Mouse (Mus musculus) CH12.LX (cell line): ENCODE measurements at regions not wholly inside any gene's neighbourhood (a gene's known extent, or its start where the extent isn't known, plus 50 kb on each side); places are given as distances from the start of the nearest gene placed in this dataset.

Source experiments
- DNase-seq: peaks from one replicate; pipeline ENCODE4 v3.0.0-alpha.2; 2013; ENCODE audit errors: extremely low read depth
- H3K27ac ChIP-seq: 2 replicates; pipeline ENCODE4 v1.5.1; 2012; ENCODE audit warnings: low read depth, mild to moderate bottlenecking, control low read depth, moderate library complexity; ENCODE audit not compliant: insufficient read depth
- H3K27me3 ChIP-seq: replicated peaks from 2 replicates; pipeline ENCODE3; 2012; ENCODE audit warnings: inconsistent platforms
- H3K36me3 ChIP-seq, 2 experiments: replicated peaks in 1 of 2; 2 replicates each; pipeline versions ENCODE3 to v1.6.1; 2012; ENCODE audit warnings: inconsistent platforms in 1 of 2, low read length in 1 of 2, mild to moderate bottlenecking in 1 of 2, mixed read lengths in 1 of 2, moderate library complexity in 1 of 2; ENCODE audit not compliant: control insufficient read depth in 1 of 2, insufficient read depth in 1 of 2
- H3K4me1 ChIP-seq, 2 experiments: 2 replicates each; pipeline ENCODE4 v1.6.1; 2012; ENCODE audit warnings: inconsistent platforms in 1 of 2, moderate library complexity in 1 of 2; ENCODE audit not compliant: insufficient read depth in 2 of 2, control insufficient read depth in 1 of 2
- H3K4me2 ChIP-seq: 2 replicates; pipeline ENCODE4 v1.6.1; 2012; ENCODE audit warnings: low read depth, mild to moderate bottlenecking, control low read depth; ENCODE audit not compliant: poor library complexity, insufficient read depth, severe bottlenecking
- H3K4me3 ChIP-seq, 3 experiments: fragments of 150-350 bp in 1 of 3; sonication (generic) in 1 of 3; replicated peaks in 1 of 3; 2 replicates each; pipeline versions ENCODE3 to v1.5.1; 2011 to 2012; ENCODE audit warnings: low read depth in 2 of 3, low read length in 2 of 3, mild to moderate bottlenecking in 2 of 3, moderate library complexity in 2 of 3, control low read depth in 1 of 3, improper control_type of control experiment in 1 of 3, inconsistent platforms in 1 of 3, mixed read lengths in 1 of 3; ENCODE audit not compliant: poor library complexity in 1 of 3
- H3K79me2 ChIP-seq: replicated peaks from 2 replicates; pipeline ENCODE4 v1.6.1; 2012; ENCODE audit warnings: mild to moderate bottlenecking, moderate library complexity; ENCODE audit not compliant: control insufficient read depth, poor library complexity, insufficient read depth, severe bottlenecking; ENCODE audit errors: extremely low read depth
- H3K9ac ChIP-seq: 2 replicates; pipeline ENCODE4 v1.6.1; 2012; ENCODE audit warnings: low read depth, mild to moderate bottlenecking, control low read depth, moderate library complexity; ENCODE audit not compliant: insufficient read depth
- H3K9me3 ChIP-seq: replicated peaks from 2 replicates; pipeline ENCODE3; 2012; ENCODE audit warnings: low read length, inconsistent platforms, mixed read lengths
- CHD1 ChIP-seq: IDR thresholded peaks from 2 replicates; pipeline ENCODE4 v1.6.1; 2012; ENCODE audit warnings: low read depth, low read length, improper control_type of control experiment, inconsistent platforms
- CTCF ChIP-seq, 2 experiments: IDR thresholded peaks in 1 of 2; conservative IDR thresholded peaks in 1 of 2; 2 replicates each; pipeline ENCODE4 v1.5.1; 2011 to 2012; ENCODE audit warnings: low read depth in 2 of 2, low read length in 2 of 2, improper control_type of control experiment in 1 of 2, inconsistent platforms in 1 of 2, mild to moderate bottlenecking in 1 of 2, moderate library complexity in 1 of 2
- E2F4 ChIP-seq: IDR thresholded peaks from 2 replicates; pipeline ENCODE4 v1.6.1; 2011; ENCODE audit warnings: low read depth, low read length, improper control_type of control experiment; ENCODE audit not compliant: insufficient replicate concordance
- ELF1 ChIP-seq: IDR thresholded peaks from 2 replicates; pipeline ENCODE4 v1.6.1; 2014; ENCODE audit warnings: low read depth, mild to moderate bottlenecking, inconsistent platforms, low read length, improper control_type of control experiment
- GABPA ChIP-seq: IDR thresholded peaks from 2 replicates; pipeline ENCODE4 v1.6.1; 2012; ENCODE audit warnings: low read depth, low read length, improper control_type of control experiment, inconsistent platforms; ENCODE audit not compliant: insufficient replicate concordance
- JUN ChIP-seq: IDR thresholded peaks from 2 replicates; pipeline ENCODE4 v1.6.1; 2011; ENCODE audit warnings: low read depth, mild to moderate bottlenecking, low read length, improper control_type of control experiment, moderate library complexity; ENCODE audit not compliant: insufficient read depth
- MAX ChIP-seq: IDR thresholded peaks from 2 replicates; pipeline ENCODE4 v1.6.1; 2011; ENCODE audit warnings: low read length, improper control_type of control experiment
- MEF2A ChIP-seq: IDR thresholded peaks from 2 replicates; pipeline ENCODE4 v1.6.1; 2014; ENCODE audit warnings: low read depth, mild to moderate bottlenecking, inconsistent platforms, low read length, improper control_type of control experiment, borderline replicate concordance
- NELFE ChIP-seq: IDR thresholded peaks from 2 replicates; pipeline ENCODE4 v1.6.1; 2011; ENCODE audit warnings: low read depth, low read length, improper control_type of control experiment
- POLR2AphosphoS2 ChIP-seq: IDR thresholded peaks from 2 replicates; pipeline ENCODE4 v1.6.1; 2011; ENCODE audit warnings: low read depth, low read length, improper control_type of control experiment
- RCOR1 ChIP-seq: conservative IDR thresholded peaks from 2 replicates; pipeline ENCODE4 v1.6.1; 2012; ENCODE audit warnings: low read depth, mild to moderate bottlenecking, inconsistent platforms, low read length, improper control_type of control experiment
- SMC3 ChIP-seq: IDR thresholded peaks from 2 replicates; pipeline ENCODE4 v1.6.1; 2011; ENCODE audit warnings: low read depth, low read length, improper control_type of control experiment
- TCF12 ChIP-seq: IDR thresholded peaks from 2 replicates; pipeline ENCODE4 v1.6.1; 2014; ENCODE audit warnings: low read depth, mild to moderate bottlenecking, inconsistent platforms, low read length, improper control_type of control experiment
- UBTF ChIP-seq: IDR thresholded peaks from 2 replicates; pipeline ENCODE4 v1.6.1; 2012; ENCODE audit warnings: low read depth, mild to moderate bottlenecking, inconsistent platforms, low read length, improper control_type of control experiment, moderate library complexity
- ZKSCAN1 ChIP-seq: IDR thresholded peaks from 2 replicates; pipeline ENCODE4 v1.6.1; 2012; ENCODE audit warnings: low read depth, inconsistent platforms, low read length, improper control_type of control experiment, borderline replicate concordance
- ZMIZ1 ChIP-seq: IDR thresholded peaks from 2 replicates; pipeline ENCODE4 v1.6.1; 2012; ENCODE audit warnings: low read depth, mild to moderate bottlenecking, inconsistent platforms, low read length, improper control_type of control experiment
- ZNF384 ChIP-seq: IDR thresholded peaks from 2 replicates; pipeline ENCODE4 v1.6.1; 2012; ENCODE audit warnings: low read depth, low read length, improper control_type of control experiment, inconsistent platforms
- dilution Hi-C: fragments of 300-500 bp; cut with MboI; formaldehyde crosslinking; loops from 2 replicates; pipeline ENCODE4 v1.14.3; 2020; ENCODE audit warnings: low sequenced_read_pairs; ENCODE audit not compliant: extremely low pct_unique_long_range_greater_than_20kb, extremely low pct_ligation_motif_present
- in situ Hi-C: fragments of 300-500 bp; cut with MboI; formaldehyde crosslinking; loops from 3 replicates; pipeline ENCODE4 v1.14.3; 2019; ENCODE audit warnings: low sequenced_read_pairs, low pct_ligation_motif_present, low pct_unique_long_range_greater_than_20kb, mixed read lengths

DNA sequence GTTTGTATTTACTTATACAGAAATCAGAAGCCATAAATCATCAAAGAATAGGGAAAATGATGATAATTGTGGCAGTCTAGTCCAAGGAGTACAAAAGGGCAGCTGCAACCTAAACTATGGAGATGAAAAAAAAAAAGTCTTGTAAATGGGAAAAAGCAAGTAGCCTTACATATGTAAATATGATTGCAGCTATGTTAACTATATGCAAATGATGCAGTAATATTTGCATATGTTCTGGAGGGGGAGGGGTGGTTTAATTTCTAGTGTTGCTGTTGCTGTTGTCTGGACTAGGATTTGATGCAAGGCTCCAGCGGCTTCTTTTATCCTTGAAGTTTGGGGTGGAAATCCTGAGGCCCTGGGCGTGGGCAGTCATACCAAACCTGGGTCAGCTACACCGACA, 163.0 kb downstream of the Ankrd50 start:
- in situ Hi-C loops (no loop called here), dilution Hi-C loops (no loop called here)
- no peak overlapping the region for H3K4me2 ChIP-seq
- H3K27me3 ChIP-seq = no peaks in the 10 kb centered on the region
- no peak for DNase-seq
- TF ChIP-seq CHD1 (no peak), TCF12 (no peak), CTCF (conservative IDR thresholded peaks at IDR 0.05 in 1 of 2, IDR thresholded peaks at IDR 0.05 in 1 of 2; ENCODE audit: low read depth in 2 of 2, low read length in 2 of 2) (no peak), RCOR1 (no peak), ELF1 (no peak), MAX (no peak), UBTF (no peak), SMC3 (no peak), GABPA (no peak), ZKSCAN1 (no peak), POLR2AphosphoS2 (no peak), NELFE (no peak), ZNF384 (no peak), MEF2A (no peak)
- TF ChIP-seq, all 38 proteins: peak for 0
- no peak overlapping the region for H3K9ac ChIP-seq
- H3K79me2 ChIP-seq = no peaks in the 10 kb centered on the region
- H3K9me3 ChIP-seq = no peaks in the 10 kb centered on the region
- H3K4me3 ChIP-seq = no peak overlapping the region
- no peaks in the 10 kb centered on the region for H3K4me1 ChIP-seq
- no peak overlapping the region for H3K27ac ChIP-seq
- no peaks in the 10 kb centered on the region for H3K36me3 ChIP-seq

- Histone ChIP-seq H3K27me3 (no peaks in the 10 kb centered on the region), H3K4me2 (no peak overlapping the region), H3K9ac (no peak overlapping the region), H3K9me3 (no peaks in the 10 kb centered on the region), H3K79me2 (no peaks in the 10 kb centered on the region), H3K36me3 (no peaks in the 10 kb centered on the region), H3K27ac (no peak overlapping the region), H3K4me3 (no peak overlapping the region), H3K4me1 (no peaks in the 10 kb centered on the region)
- TF ChIP-seq ZMIZ1 = no peak
- no peak for TF ChIP-seq MAX
- TF ChIP-seq ZKSCAN1 = no peak
- TF ChIP-seq E2F4 = no peak
- no peak for TF ChIP-seq JUN
- dilution Hi-C loops = no loop called here
- in situ Hi-C loops = no loop called here
- no peak for DNase-seq
Measured at GRCm38 (mm10) chr3:38320998-38321397, 163.6 kb downstream of the Ankrd50 start.
